Mouse (Mus musculus): ENCODE measurements at regions not wholly inside any gene's neighbourhood (a gene's known extent, or its start where the extent isn't known, plus 50 kb on each side); places are given as distances from the start of the nearest gene placed in this dataset.

GRCm38 (mm10) chr9:61779165-61779564 is 135.2 kb downstream of the Rplp1 start:
- DNase-seq (ENCODE audit: low spot score in 2 of 2) = no peak

GRCm38 (mm10) chr9:61776446-61776845 is 137.9 kb downstream of the Rplp1 start:
- no peak for DNase-seq (ENCODE audit: low spot score in 2 of 2)
- intact Hi-C loops (cut with DNase I) = no loop called here

More at GRCm38 (mm10) chr9:61779165-61779564, 135.2 kb downstream of the Rplp1 start:
- intact Hi-C loops (cut with DNase I) = no loop called here

GRCm38 (mm10) chr9:61770207-61770955 is 144.0 kb downstream of the Rplp1 start:
- DNase-seq (ENCODE audit: low spot score in 2 of 2) = no peak
- intact Hi-C loops (cut with DNase I) = no loop called here

- DNase-seq (ENCODE audit: low spot score in 2 of 2) = no peak
- intact Hi-C loops (cut with DNase I) = no loop called here
Measured at GRCm38 (mm10) chr9:61766187-61766586, 148.2 kb downstream of the Rplp1 start.

GRCm38 (mm10) chr9:61765366-61765765 is 149.0 kb downstream of the Rplp1 start:
- intact Hi-C loops (cut with DNase I) = no loop called here

GRCm38 (mm10) chr9:61757806-61758205 is 156.5 kb downstream of the Rplp1 start:
- no peak for DNase-seq (ENCODE audit: low spot score in 2 of 2)
- intact Hi-C loops (cut with DNase I) = loop anchor here (5.0 kb wide), 1 partner anchor 46 kb away; no protein-coding TSS in a partner anchor

More at GRCm38 (mm10) chr9:61765366-61765765, 149.0 kb downstream of the Rplp1 start:
- no peak for DNase-seq (ENCODE audit: low spot score in 2 of 2)

- DNase-seq (ENCODE audit: low spot score in 2 of 2) = peak; percentile 18 to 56
- intact Hi-C loops (cut with DNase I) = loop anchor here (5.0 kb wide), 1 partner anchor 45 kb away; no protein-coding TSS in a partner anchor
Measured at GRCm38 (mm10) chr9:61756801-61757342, 157.5 kb downstream of the Rplp1 start.

- intact Hi-C loops (cut with DNase I) = loop anchor here (5.0 kb wide), 1 partner anchor 44 kb away; no protein-coding TSS in a partner anchor
- no peak for DNase-seq (ENCODE audit: low spot score in 2 of 2)
Measured at GRCm38 (mm10) chr9:61756224-61756800, 158.0 kb downstream of the Rplp1 start.

- intact Hi-C loops (cut with DNase I) = loop anchor here (2.0 to 5.0 kb wide), 2 partner anchors 43 to 177 kb away; no protein-coding TSS in a partner anchor
- no peak for DNase-seq (ENCODE audit: low spot score in 2 of 2)
Measured at GRCm38 (mm10) chr9:61755311-61755710, 159.0 kb downstream of the Rplp1 start.

GRCm38 (mm10) chr9:61753795-61754194 is 160.5 kb downstream of the Rplp1 start:
- intact Hi-C loops (cut with DNase I) = loop anchor here (2.0 to 5.0 kb wide), 3 partner anchors 74 to 381 kb away; partner anchors contain the start of gene Tle3
- peak; percentile 85 to 90 for DNase-seq (ENCODE audit: low spot score in 2 of 2)

GRCm38 (mm10) chr9:61749201-61749600 is 165.1 kb downstream of the Rplp1 start:
- intact Hi-C loops (cut with DNase I) = no loop called here

GRCm38 (mm10) chr9:61748416-61748815 is 165.9 kb downstream of the Rplp1 start:
- intact Hi-C loops (cut with DNase I) = no loop called here
- DNase-seq (ENCODE audit: low spot score in 2 of 2) = no peak

More at GRCm38 (mm10) chr9:61749201-61749600, 165.1 kb downstream of the Rplp1 start:
- no peak for DNase-seq (ENCODE audit: low spot score in 2 of 2)

GRCm38 (mm10) chr9:61746401-61746800 is 167.9 kb downstream of the Rplp1 start:
- intact Hi-C loops (cut with DNase I) = no loop called here
- no peak for DNase-seq (ENCODE audit: low spot score in 2 of 2)

GRCm38 (mm10) chr9:61745301-61745801 is 169.0 kb downstream of the Rplp1 start:
- intact Hi-C loops (cut with DNase I) = no loop called here
- peak; percentile 45 to 56 for DNase-seq (ENCODE audit: low spot score in 2 of 2)

- no peak for DNase-seq (ENCODE audit: low spot score in 2 of 2)
- intact Hi-C loops (cut with DNase I) = no loop called here
Measured at GRCm38 (mm10) chr9:61733540-61733939, 180.8 kb downstream of the Rplp1 start.

- DNase-seq (ENCODE audit: low spot score in 2 of 2) = no peak
- intact Hi-C loops (cut with DNase I) = no loop called here
Measured at GRCm38 (mm10) chr9:61732747-61733146, 181.6 kb downstream of the Rplp1 start.

GRCm38 (mm10) chr9:61728115-61728514 is 186.2 kb downstream of the Rplp1 start:
- intact Hi-C loops (cut with DNase I) = no loop called here
- DNase-seq (ENCODE audit: low spot score in 2 of 2) = no peak

- intact Hi-C loops (cut with DNase I) = no loop called here
- no peak for DNase-seq (ENCODE audit: low spot score in 2 of 2)
Measured at GRCm38 (mm10) chr9:61727651-61728050, 186.7 kb downstream of the Rplp1 start.

- DNase-seq (ENCODE audit: low spot score in 2 of 2) = no peak
- intact Hi-C loops (cut with DNase I) = no loop called here
Measured at GRCm38 (mm10) chr9:61724070-61724469, 190.3 kb downstream of the Rplp1 start.

- DNase-seq (ENCODE audit: low spot score in 2 of 2) = no peak
- intact Hi-C loops (cut with DNase I) = no loop called here
Measured at GRCm38 (mm10) chr9:61723021-61723581, 191.2 kb downstream of the Rplp1 start.
